Mouse (Mus musculus) midbrain, embryonic 16.5 days (tissue): ENCODE measurements around the gene Gm5134. TPM values are rescaled to one million over a fixed set of nuclear protein-coding genes. Genes with fewer than 3 reads are reported as not detected.
"Not testable (repeated sequence)": the region's sequence is repeated elsewhere in the genome, so short reads cannot be mapped to it uniquely, and the experiment has no call there.

Source experiments
- ATAC-seq: fragments of 200-750 bp; cut with Nextera tagmentation; 2 replicates; pipeline ENCODE4 v1.8.0; 2017; ENCODE audit warnings: moderate TSS enrichment
- H3K27ac ChIP-seq: fragments of 300-500 bp; sonication (generic); 2 replicates; pipeline ENCODE4 v1.5.1; 2014; ENCODE audit warnings: mild to moderate bottlenecking, low read length, mixed read lengths
- H3K27me3 ChIP-seq: fragments of 300-500 bp; sonication (generic); 2 replicates; pipeline ENCODE4 v1.6.1; 2014; ENCODE audit warnings: low read depth, low read length, mixed read lengths; ENCODE audit not compliant: control insufficient read depth, insufficient read depth
- H3K36me3 ChIP-seq: fragments of 300-500 bp; sonication (generic); 2 replicates; pipeline ENCODE4 v1.6.1; 2014; ENCODE audit warnings: mild to moderate bottlenecking, low read length, moderate library complexity, mixed read lengths; ENCODE audit not compliant: control insufficient read depth, insufficient read depth
- H3K4me1 ChIP-seq: fragments of 300-500 bp; sonication (generic); 2 replicates; pipeline ENCODE4 v1.6.1; 2014; ENCODE audit warnings: mild to moderate bottlenecking, low read length, mixed read lengths; ENCODE audit not compliant: control insufficient read depth, insufficient read depth
- H3K4me2 ChIP-seq: fragments of 300-500 bp; sonication (generic); 2 replicates; pipeline ENCODE4 v1.6.1; 2014; ENCODE audit warnings: mild to moderate bottlenecking, low read length, mixed read lengths
- H3K4me3 ChIP-seq: fragments of 300-500 bp; sonication (generic); 2 replicates; pipeline ENCODE4 v1.5.1; 2014; ENCODE audit warnings: low read depth, mild to moderate bottlenecking, low read length, moderate library complexity, mixed read lengths
- H3K9ac ChIP-seq: fragments of 300-500 bp; sonication (generic); 2 replicates; pipeline ENCODE4 v1.6.1; 2014; ENCODE audit warnings: low read depth, low read length, mixed read lengths
- H3K9me3 ChIP-seq: fragments of 300-500 bp; sonication (generic); replicated peaks from 2 replicates; pipeline ENCODE4 v1.6.1; 2014; ENCODE audit warnings: mild to moderate bottlenecking, low read length, mixed read lengths; ENCODE audit not compliant: control insufficient read depth, poor library complexity, severe bottlenecking
- whole genome bisulfite sequencing: fragments of 180-500 bp; shearing (Covaris S2); extraction: QIAGEN DNeasy Blood & Tissue Kit; methylation state at CpG from one replicate; pipeline ENCODE4 v1.1.7; 2014; 5-methylcytosine and 5-hydroxymethylcytosine counted together
- polyA plus RNA-seq: library from polyadenylated mRNA; unstranded; fragments of >200 nt; fragmentation: Nextera tagmentation; extraction: Ambion mirVana; gene quantifications from 2 replicates; pipeline ENCODE4 v1.2.1, GENCODE M21; 2015

The Gm5134 gene
- polyA plus RNA-seq, 1 experiment from 2014 or later: not detected

DNA sequence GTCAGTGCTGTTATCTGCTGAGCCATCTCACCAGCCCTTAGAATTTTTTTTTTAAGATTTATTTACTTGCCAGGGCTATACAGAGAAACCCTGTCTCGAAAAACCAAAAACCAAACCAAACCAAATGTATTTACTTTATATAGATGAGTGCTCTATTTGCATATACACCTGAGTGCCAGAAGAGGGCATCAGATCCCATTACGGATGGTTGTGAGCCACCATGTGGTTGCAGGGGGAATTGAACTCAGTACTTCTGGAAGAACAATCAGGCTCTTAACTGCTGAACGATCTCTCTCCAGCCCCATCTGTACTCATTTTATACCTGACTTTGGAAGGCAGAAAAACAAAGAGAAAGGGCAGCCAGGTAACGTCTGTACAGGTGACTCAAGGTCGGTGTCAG lies 20.9 kb downstream of the Gm5134 start:
- Histone ChIP-seq H3K27ac (no peak overlapping the region), H3K9me3 (no peaks in the 10 kb centered on the region), H3K4me3 (no peak overlapping the region), H3K27me3 (no peaks in the 10 kb centered on the region), H3K4me1 (no peaks in the 10 kb centered on the region), H3K36me3 (no peaks in the 10 kb centered on the region), H3K9ac (no peak overlapping the region), H3K4me2 (no peak overlapping the region)
- ATAC-seq: no peak
- WGBS: 82% methylated on average over 5 of the region's 5 CpGs

DNA sequence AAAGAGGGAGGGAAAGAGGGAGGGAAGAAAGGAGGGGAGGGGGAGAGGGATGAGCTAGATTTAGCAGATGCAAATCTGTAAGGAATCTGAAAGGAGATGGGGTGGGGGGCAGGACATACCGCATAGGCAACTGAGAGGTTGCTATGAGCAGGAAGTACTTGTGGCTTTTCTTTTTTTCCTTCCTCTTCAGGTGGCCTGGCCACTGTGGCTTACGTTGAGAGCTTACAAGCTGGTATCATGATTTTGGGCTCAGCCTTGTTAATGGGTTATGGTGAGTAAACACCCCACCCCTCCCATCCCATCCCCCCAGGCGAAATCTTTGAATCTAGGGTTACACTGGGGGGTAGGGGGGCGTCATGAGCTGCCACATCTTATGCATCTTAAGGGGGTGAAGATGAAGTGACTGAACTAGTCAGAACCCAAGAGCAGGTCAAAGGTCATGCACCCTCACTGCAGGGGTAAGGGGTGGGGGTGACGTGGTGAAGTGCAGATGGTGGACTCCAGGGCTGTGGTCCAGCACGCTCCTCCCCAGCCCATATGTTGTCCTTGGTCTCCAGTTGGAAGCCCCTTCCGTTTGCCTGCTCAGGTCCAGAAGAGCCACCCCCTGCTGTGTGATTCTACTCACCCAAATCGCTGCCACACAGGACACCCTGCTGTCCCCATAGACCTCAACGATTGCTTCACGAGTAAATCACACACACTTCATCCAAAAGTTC lies 24.0 kb downstream of the Gm5134 start:
- H3K9me3 ChIP-seq: no peaks in the 10 kb centered on the region
- WGBS: 39% methylated on average over 10 of the region's 10 CpGs
- H3K27me3 ChIP-seq: no peaks in the 10 kb centered on the region
- H3K9ac ChIP-seq: no peak overlapping the region
- H3K4me2 ChIP-seq: no peak overlapping the region
- no peak overlapping the region for H3K4me3 ChIP-seq
- ATAC-seq: no peak
- no peak overlapping the region for H3K27ac ChIP-seq
- no peaks in the 10 kb centered on the region for H3K36me3 ChIP-seq
- H3K4me1 ChIP-seq: no peaks in the 10 kb centered on the region

DNA sequence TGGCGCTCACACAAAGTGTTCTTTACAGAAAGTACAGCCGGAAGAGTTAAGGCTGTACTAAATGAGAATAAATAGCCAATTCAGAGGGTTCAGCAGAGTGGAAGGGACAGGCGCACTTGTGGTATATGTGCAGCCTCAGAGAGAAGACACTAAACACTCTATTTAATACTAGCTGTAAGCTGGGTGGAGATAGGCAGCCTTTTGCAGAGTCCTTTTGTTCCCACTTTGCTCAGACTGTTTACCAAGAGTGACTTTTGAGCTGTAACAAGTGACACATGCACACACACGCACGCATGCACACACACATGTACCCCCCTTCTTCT lies 24.5 kb downstream of the Gm5134 start:
- Histone ChIP-seq H3K4me1 (no peaks in the 10 kb centered on the region), H3K27ac (no peak overlapping the region), H3K36me3 (no peaks in the 10 kb centered on the region), H3K27me3 (no peaks in the 10 kb centered on the region), H3K4me2 (no peak overlapping the region), H3K9me3 (no peaks in the 10 kb centered on the region), H3K9ac (no peak overlapping the region), H3K4me3 (no peak overlapping the region)
- no peak for ATAC-seq
- WGBS: 76% methylated on average over 5 of the region's 5 CpGs

DNA sequence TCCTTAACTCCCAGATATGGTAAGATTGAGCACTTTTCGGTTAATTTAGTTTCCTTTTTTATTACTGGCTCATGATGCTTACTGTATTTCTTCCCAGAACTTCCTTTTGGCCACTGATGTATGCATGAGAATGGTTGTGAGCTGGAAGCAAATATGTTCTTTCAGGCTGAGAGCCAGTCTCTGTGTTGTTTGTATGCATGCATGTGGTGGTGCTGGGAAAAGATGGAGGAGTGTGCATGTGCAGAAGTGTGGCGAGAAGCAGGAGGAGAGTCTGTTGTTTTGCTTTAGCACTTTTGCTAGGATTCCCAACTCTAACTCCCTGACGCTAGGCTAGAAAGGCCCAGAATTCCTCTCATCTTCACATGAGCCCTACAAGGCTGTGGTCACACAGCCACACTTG lies 25.1 kb downstream of the Gm5134 start:
- no peaks in the 10 kb centered on the region for H3K27me3 ChIP-seq
- H3K4me2 ChIP-seq: no peak overlapping the region
- 91% methylated on average over 3 of the region's 3 CpGs for WGBS
- no peak overlapping the region for H3K4me3 ChIP-seq
- no peaks in the 10 kb centered on the region for H3K36me3 ChIP-seq
- ATAC-seq: no peak
- H3K9ac ChIP-seq: no peak overlapping the region
- H3K4me1 ChIP-seq: no peaks in the 10 kb centered on the region
- no peak overlapping the region for H3K27ac ChIP-seq
- H3K9me3 ChIP-seq: no peaks in the 10 kb centered on the region

DNA sequence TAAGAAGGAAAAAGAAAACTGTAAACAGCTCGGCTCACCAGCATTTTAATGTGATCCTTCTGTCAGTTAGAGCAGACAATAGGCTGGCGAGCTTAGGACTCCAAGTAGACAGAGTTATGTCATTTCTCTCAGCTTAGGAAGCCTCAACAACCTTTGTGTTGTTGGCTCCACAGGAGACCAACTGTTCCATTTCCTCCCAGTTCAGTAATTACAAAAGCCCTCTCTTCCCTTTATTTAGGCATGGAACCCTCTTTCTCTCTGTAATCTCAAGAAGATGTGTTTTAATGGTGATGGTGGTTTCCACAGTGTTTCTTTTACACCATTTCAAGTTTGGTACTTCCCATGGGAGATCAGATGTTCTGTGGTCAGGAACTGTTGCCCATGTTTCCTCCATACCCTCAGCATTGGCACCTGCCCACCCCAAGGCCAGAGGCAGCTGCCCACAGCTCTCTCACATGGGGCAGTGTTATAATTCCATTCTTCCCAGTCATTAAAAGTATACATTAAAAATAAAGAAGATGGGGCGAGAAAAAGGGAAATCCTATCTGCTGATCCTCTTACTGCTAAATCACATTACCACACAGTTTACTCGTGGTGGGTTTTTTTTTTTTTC lies 36.2 kb downstream of the Gm5134 start:
- H3K9ac ChIP-seq: no peak overlapping the region
- no peaks in the 10 kb centered on the region for H3K36me3 ChIP-seq
- no peaks in the 10 kb centered on the region for H3K4me1 ChIP-seq
- H3K4me3 ChIP-seq: no peak overlapping the region
- H3K27me3 ChIP-seq: no peaks in the 10 kb centered on the region
- H3K27ac ChIP-seq: no peak overlapping the region
- no peak for ATAC-seq
- H3K9me3 ChIP-seq: no peaks in the 10 kb centered on the region
- 60% methylated on average over 4 of the region's 4 CpGs for WGBS
- H3K4me2 ChIP-seq: no peak overlapping the region

DNA sequence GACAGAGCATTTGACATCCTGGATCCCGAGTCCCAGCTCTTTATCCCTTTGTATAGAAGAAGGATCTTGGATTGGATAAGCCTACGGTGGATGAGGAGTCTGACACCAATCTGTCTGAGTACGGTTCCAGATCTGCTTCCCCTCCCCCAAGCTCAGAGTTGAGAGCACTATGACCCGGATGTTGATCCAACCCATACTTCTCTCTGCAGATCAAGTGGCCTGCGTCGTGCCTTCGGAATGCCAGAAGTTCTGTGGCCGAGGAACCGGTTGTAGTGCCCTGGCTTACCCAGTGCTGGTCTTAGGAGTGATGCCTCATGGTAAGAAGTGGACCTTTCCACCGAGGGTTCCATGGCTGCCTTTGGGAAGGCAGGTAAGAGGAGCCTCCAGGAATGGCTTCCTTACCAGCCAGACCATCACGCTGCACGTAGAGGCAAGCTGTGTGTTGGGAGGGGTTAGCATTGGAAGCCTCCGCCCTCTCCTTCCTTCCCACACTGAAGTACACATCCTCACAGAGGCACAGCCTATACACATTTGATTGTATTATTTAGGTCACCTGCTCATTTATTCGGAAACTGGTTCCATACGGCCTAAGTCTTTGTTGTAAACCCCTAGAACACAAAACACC lies 39.4 kb downstream of the Gm5134 start:
- no peak overlapping the region for H3K4me2 ChIP-seq
- H3K27ac ChIP-seq: no peak overlapping the region
- no peaks in the 10 kb centered on the region for H3K4me1 ChIP-seq
- no peaks in the 10 kb centered on the region for H3K27me3 ChIP-seq
- no peak for ATAC-seq
- no peak overlapping the region for H3K9ac ChIP-seq
- H3K9me3 ChIP-seq: no peaks in the 10 kb centered on the region
- H3K4me3 ChIP-seq: no peak overlapping the region
- 93% methylated on average over 15 of the region's 15 CpGs for WGBS
- H3K36me3 ChIP-seq: no peaks in the 10 kb centered on the region

DNA sequence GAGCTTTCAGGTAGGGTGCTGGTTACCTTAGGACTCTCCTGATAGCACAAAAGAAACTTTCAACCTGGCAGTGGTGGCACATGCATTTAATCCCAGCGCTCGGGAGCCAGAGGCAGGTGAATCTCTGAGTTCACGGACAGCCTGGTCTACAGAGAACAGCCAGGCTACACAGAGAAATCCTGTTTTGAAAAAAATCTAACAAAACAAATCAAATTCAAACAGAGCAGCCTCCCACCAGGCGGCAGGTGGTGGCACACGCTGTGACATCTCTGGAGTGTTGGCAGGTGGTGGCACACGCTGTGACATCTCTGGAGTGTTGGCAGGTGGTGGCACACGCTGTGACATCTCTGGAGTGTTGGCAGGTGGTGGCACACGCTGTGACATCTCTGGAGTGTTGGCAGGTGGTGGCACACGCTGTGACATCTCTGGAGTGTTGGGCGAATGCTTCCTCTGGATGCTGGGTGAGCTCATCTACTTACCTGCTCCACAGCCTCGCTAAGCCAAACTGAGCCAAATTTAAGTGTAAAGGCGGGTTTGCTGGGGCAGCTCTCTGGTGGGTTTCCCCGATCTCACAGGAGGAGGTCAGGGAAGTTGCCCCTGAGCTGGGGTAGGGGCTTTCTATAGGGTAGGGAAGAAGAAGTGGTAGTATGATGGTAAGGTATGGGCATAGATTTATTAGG lies 40.4 kb downstream of the Gm5134 start:
- H3K36me3 ChIP-seq, H3K27ac ChIP-seq, ATAC-seq, H3K27me3 ChIP-seq, H3K4me3 ChIP-seq, H3K9me3 ChIP-seq, H3K9ac ChIP-seq, H3K4me2 ChIP-seq, H3K4me1 ChIP-seq: not testable (repeated sequence)
- 69% methylated on average over 12 of the region's 13 CpGs for WGBS

DNA sequence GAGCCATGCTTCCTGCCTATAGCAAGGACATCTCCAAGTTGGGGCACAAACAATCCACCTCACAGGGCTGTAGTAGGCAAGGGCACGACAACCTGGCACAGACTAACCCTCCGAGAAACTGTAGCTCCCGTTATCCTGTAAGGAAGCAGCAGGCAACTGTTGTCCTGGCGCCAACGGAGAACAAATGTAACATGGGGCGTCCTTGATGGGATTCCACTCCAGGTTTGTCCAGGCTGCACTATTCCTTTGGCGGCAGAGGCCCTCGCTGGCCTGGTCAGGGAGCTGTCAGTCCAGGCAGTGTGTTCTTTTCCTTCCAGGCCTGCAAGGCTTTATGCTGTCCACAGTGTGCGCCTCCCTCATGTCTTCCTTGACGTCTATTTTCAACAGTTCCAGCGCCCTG lies 41.1 kb downstream of the Gm5134 start:
- Histone ChIP-seq H3K9me3 (no peaks in the 10 kb centered on the region), H3K27me3 (no peaks in the 10 kb centered on the region), H3K9ac (no peak overlapping the region), H3K36me3 (no peaks in the 10 kb centered on the region), H3K4me2 (no peak overlapping the region), H3K4me1 (no peaks in the 10 kb centered on the region), H3K27ac (no peak overlapping the region), H3K4me3 (no peak overlapping the region)
- 89% methylated on average over 11 of the region's 11 CpGs for WGBS
- no peak for ATAC-seq

DNA sequence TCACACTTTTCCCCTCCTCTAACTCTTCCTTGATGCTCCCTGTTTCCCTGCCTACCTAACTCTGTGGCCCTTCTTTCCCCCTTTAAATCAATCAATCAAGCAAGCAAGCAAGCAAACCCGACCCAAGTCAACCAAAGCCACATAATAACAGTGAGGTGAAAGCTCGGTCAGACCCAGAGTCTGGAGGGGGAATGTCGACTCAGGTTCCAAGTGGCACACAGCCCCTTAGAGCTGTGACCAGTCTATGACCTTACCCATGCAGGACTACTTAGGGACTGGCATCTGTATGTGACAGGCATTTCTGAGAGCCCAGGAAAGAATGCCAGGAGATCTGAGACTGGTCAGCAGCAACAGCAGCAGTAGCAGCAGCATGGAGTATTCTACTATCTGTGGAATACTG lies 42.0 kb downstream of the Gm5134 start:
- Histone ChIP-seq H3K9me3 (no peaks in the 10 kb centered on the region), H3K27me3 (no peaks in the 10 kb centered on the region), H3K9ac (no peak overlapping the region), H3K4me3 (no peak overlapping the region), H3K27ac (no peak overlapping the region), H3K4me2 (no peak overlapping the region), H3K36me3 (no peaks in the 10 kb centered on the region), H3K4me1 (no peaks in the 10 kb centered on the region)
- ATAC-seq: no peak
- 81% methylated on average over 3 of the region's 3 CpGs for WGBS
